Mouse (Mus musculus) embryonic fibroblast, embryonic 13.5 days (primary cell): ENCODE results near the gene Rtn1.

Source experiments
- CTCF ChIP-seq: IDR thresholded peaks from 2 replicates; pipeline ENCODE4 v1.5.1; 2011; ENCODE audit warnings: mild to moderate bottlenecking, control low read depth, low read length, moderate library complexity, borderline replicate concordance; ENCODE audit not compliant: insufficient read depth
- POLR2A ChIP-seq: IDR thresholded peaks from 2 replicates; pipeline ENCODE4 v1.6.1; 2011; ENCODE audit warnings: low read depth, mild to moderate bottlenecking, control low read depth, low read length, moderate library complexity

DNA sequence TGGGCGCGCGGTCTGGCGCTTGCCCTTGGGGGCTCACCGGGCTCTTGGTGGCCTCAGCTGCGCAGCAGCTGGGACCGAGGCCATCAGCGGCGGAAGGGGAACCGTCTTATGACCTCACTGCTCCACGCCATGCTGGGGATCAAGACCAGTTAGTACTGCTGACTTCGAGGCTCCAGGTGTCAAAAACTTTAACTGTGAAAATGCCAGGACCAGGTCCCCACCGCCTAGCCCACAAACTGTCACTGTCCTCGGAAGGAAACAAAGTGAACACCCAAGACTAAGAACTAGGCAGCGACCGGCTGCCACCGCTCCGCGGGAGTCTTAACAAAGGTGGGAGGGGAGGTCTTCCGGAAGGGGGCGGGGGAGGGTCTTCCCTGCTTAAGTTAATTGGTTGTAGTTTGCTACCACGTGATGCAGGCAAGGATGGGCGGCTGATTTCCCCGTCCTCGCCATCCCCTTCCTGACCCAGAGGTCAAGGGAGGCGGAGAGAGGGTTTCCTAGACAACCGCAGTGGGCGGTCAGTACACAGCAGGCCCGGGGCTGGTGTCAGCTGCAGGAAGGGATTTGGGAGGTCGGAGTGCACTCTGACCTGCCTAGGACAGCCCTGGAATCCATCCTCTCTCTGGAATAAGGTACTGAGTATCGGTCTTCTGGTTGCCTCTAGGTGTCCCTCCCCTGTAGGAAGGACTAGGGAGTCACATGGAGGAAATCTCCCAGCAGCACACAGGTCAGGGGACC lies 33.2 kb upstream of the Rtn1 start, which contains the start of gene Lrrc9:
- TF ChIP-seq CTCF (no peak), POLR2A (no peak)
